Mouse (Mus musculus) CH12.LX (cell line): ENCODE measurements around the gene Rhox2c.
"Not testable (repeated sequence)": the region's sequence is repeated elsewhere in the genome, so short reads cannot be mapped to it uniquely, and the experiment has no call there.

Experiments
- CTCF ChIP-seq, 2 experiments: IDR thresholded peaks in 1 of 2; conservative IDR thresholded peaks in 1 of 2; 2 replicates each; pipeline ENCODE4 v1.5.1; 2011 to 2012; ENCODE audit warnings: low read depth in 2 of 2, low read length in 2 of 2, improper control_type of control experiment in 1 of 2, inconsistent platforms in 1 of 2, mild to moderate bottlenecking in 1 of 2, moderate library complexity in 1 of 2
- EP300 ChIP-seq: IDR thresholded peaks from 2 replicates; pipeline ENCODE4 v1.6.1; 2011; ENCODE audit warnings: low read length, improper control_type of control experiment
- GABPA ChIP-seq: IDR thresholded peaks from 2 replicates; pipeline ENCODE4 v1.6.1; 2012; ENCODE audit warnings: low read depth, low read length, improper control_type of control experiment, inconsistent platforms; ENCODE audit not compliant: insufficient replicate concordance
- HCFC1 ChIP-seq: IDR thresholded peaks from 2 replicates; pipeline ENCODE4 v1.6.1; 2012; ENCODE audit warnings: low read depth, mild to moderate bottlenecking, inconsistent platforms, low read length, improper control_type of control experiment
- MAX ChIP-seq: IDR thresholded peaks from 2 replicates; pipeline ENCODE4 v1.6.1; 2011; ENCODE audit warnings: low read length, improper control_type of control experiment
- MEF2A ChIP-seq: IDR thresholded peaks from 2 replicates; pipeline ENCODE4 v1.6.1; 2014; ENCODE audit warnings: low read depth, mild to moderate bottlenecking, inconsistent platforms, low read length, improper control_type of control experiment, borderline replicate concordance
- MXI1 ChIP-seq: IDR thresholded peaks from 2 replicates; pipeline ENCODE4 v1.6.1; 2011; ENCODE audit warnings: mild to moderate bottlenecking, low read depth, low read length, improper control_type of control experiment
- PAX5 ChIP-seq: IDR thresholded peaks from 2 replicates; pipeline ENCODE4 v1.6.1; 2012; ENCODE audit warnings: low read length, inconsistent platforms, mixed read lengths
- POLR2A ChIP-seq: IDR thresholded peaks from 2 replicates; pipeline ENCODE4 v1.6.1; 2011; ENCODE audit warnings: low read depth, mild to moderate bottlenecking, improper control_type of control experiment, low read length
- POLR2AphosphoS2 ChIP-seq: IDR thresholded peaks from 2 replicates; pipeline ENCODE4 v1.6.1; 2011; ENCODE audit warnings: low read depth, low read length, improper control_type of control experiment
- RCOR1 ChIP-seq: conservative IDR thresholded peaks from 2 replicates; pipeline ENCODE4 v1.6.1; 2012; ENCODE audit warnings: low read depth, mild to moderate bottlenecking, inconsistent platforms, low read length, improper control_type of control experiment
- TCF12 ChIP-seq: IDR thresholded peaks from 2 replicates; pipeline ENCODE4 v1.6.1; 2014; ENCODE audit warnings: low read depth, mild to moderate bottlenecking, inconsistent platforms, low read length, improper control_type of control experiment
- ZNF384 ChIP-seq: IDR thresholded peaks from 2 replicates; pipeline ENCODE4 v1.6.1; 2012; ENCODE audit warnings: low read depth, low read length, improper control_type of control experiment, inconsistent platforms

- TF ChIP-seq PAX5; EP300; POLR2A; CTCF (conservative IDR thresholded peaks at IDR 0.05 in 1 of 2, IDR thresholded peaks at IDR 0.05 in 1 of 2; ENCODE audit: low read depth in 2 of 2, low read length in 2 of 2); ZNF384; MXI1; MAX; TCF12; GABPA; POLR2AphosphoS2; MEF2A; RCOR1; HCFC1: not testable (repeated sequence)
Observed at GRCm38 (mm10) chrX:37458285-37458684, 4.8 kb downstream of the Rhox2c start, which contains the start of gene Rhox3c.
